Mouse (Mus musculus) erythroblast, embryonic 14.5 days (primary cell): ENCODE data around the gene Sorcs3. TPM values are rescaled to one million over a fixed set of nuclear protein-coding genes. Genes with fewer than 3 reads are reported as not detected.

ENCODE experiments used
- H3K27me3 ChIP-seq: 2 replicates; pipeline ENCODE4 v1.6.1; 2012; ENCODE audit warnings: inconsistent platforms; ENCODE audit not compliant: control insufficient read depth
- H3K36me3 ChIP-seq: 2 replicates; pipeline ENCODE4 v1.6.1; 2012; ENCODE audit warnings: mild to moderate bottlenecking, inconsistent platforms; ENCODE audit not compliant: control insufficient read depth
- H3K4me1 ChIP-seq: 2 replicates; pipeline ENCODE4 v1.6.1; 2012; ENCODE audit warnings: inconsistent platforms; ENCODE audit not compliant: control insufficient read depth
- H3K4me3 ChIP-seq: replicated peaks from 2 replicates; pipeline ENCODE3; 2012; ENCODE audit warnings: moderate library complexity, mild to moderate bottlenecking, inconsistent platforms
- H3K9me3 ChIP-seq: 2 replicates; pipeline ENCODE4 v1.6.1; 2012; ENCODE audit warnings: low read length, inconsistent platforms, mixed read lengths; ENCODE audit not compliant: control insufficient read depth
- GATA1 ChIP-seq: IDR thresholded peaks from 2 replicates; pipeline ENCODE4 v1.6.1; 2012; ENCODE audit warnings: low read length, inconsistent platforms, mixed read lengths
- TAL1 ChIP-seq: IDR thresholded peaks from 3 replicates; pipeline ENCODE4 v1.6.1; 2012; ENCODE audit warnings: low read length, inconsistent platforms, mixed read lengths
- polyA plus RNA-seq: library from polyadenylated mRNA; stranded (reverse); fragments of >175 nt; gene quantifications from 2 replicates; pipeline ENCODE4 v1.2.3, GENCODE M21; 2012

The Sorcs3 gene
- polyA plus RNA-seq, 1 experiment = not detected

GRCm38 (mm10) chr19:48206861-48207730, 1.3 kb downstream of the Sorcs3 start:
- Histone ChIP-seq H3K36me3 (no peaks in the 10 kb centered on the region), H3K4me1 (no peaks in the 10 kb centered on the region), H3K9me3 (peaks cover 11% of the 10 kb centered on the region), H3K4me3 (no peak overlapping the region), H3K27me3 (peaks cover 45% of the 10 kb centered on the region)
- no peak for TF ChIP-seq GATA1

GRCm38 (mm10) chr19:48207731-48208370, 2.0 kb downstream of the Sorcs3 start:
- Histone ChIP-seq H3K9me3 (peaks cover 19% of the 10 kb centered on the region), H3K4me1 (no peaks in the 10 kb centered on the region), H3K27me3 (peaks cover 45% of the 10 kb centered on the region), H3K4me3 (no peak overlapping the region), H3K36me3 (no peaks in the 10 kb centered on the region)
- TF ChIP-seq GATA1 (no peak), TAL1 (no peak)

GRCm38 (mm10) chr19:48215379-48215778, 9.6 kb downstream of the Sorcs3 start:
- H3K36me3 ChIP-seq = no peaks in the 10 kb centered on the region
- no peaks in the 10 kb centered on the region for H3K4me1 ChIP-seq
- H3K9me3 ChIP-seq = peaks cover 19% of the 10 kb centered on the region
- TF ChIP-seq GATA1 = no peak
- no peak for TF ChIP-seq TAL1
- H3K4me3 ChIP-seq = no peak overlapping the region
- no peaks in the 10 kb centered on the region for H3K27me3 ChIP-seq

- no peak overlapping the region for H3K4me3 ChIP-seq
- TF ChIP-seq GATA1 (no peak), TAL1 (no peak)
- H3K9me3 ChIP-seq = peaks cover 34% of the 10 kb centered on the region
- no peaks in the 10 kb centered on the region for H3K4me1 ChIP-seq
- no peaks in the 10 kb centered on the region for H3K36me3 ChIP-seq
- no peaks in the 10 kb centered on the region for H3K27me3 ChIP-seq
Measured at GRCm38 (mm10) chr19:48237786-48238372, 32.1 kb downstream of the Sorcs3 start.

- no peaks in the 10 kb centered on the region for H3K4me1 ChIP-seq
- H3K27me3 ChIP-seq = no peaks in the 10 kb centered on the region
- H3K4me3 ChIP-seq = no peak overlapping the region
- TF ChIP-seq GATA1 (no peak), TAL1 (no peak)
- no peaks in the 10 kb centered on the region for H3K36me3 ChIP-seq
- H3K9me3 ChIP-seq = peaks cover 33% of the 10 kb centered on the region
Measured at GRCm38 (mm10) chr19:48238391-48238790, 32.6 kb downstream of the Sorcs3 start.

- H3K4me3 ChIP-seq = no peak overlapping the region
Measured at GRCm38 (mm10) chr19:48240960-48241359, 35.1 kb downstream of the Sorcs3 start.

GRCm38 (mm10) chr19:48244036-48244435, 38.2 kb downstream of the Sorcs3 start:
- H3K4me1 ChIP-seq = no peaks in the 10 kb centered on the region
- no peaks in the 10 kb centered on the region for H3K27me3 ChIP-seq
- H3K36me3 ChIP-seq = no peaks in the 10 kb centered on the region
- no peak for TF ChIP-seq TAL1
- TF ChIP-seq GATA1 = no peak
- H3K4me3 ChIP-seq = no peak overlapping the region
- H3K9me3 ChIP-seq = peaks cover 4% of the 10 kb centered on the region

More at GRCm38 (mm10) chr19:48240960-48241359, 35.1 kb downstream of the Sorcs3 start:
- Histone ChIP-seq H3K27me3 (no peaks in the 10 kb centered on the region), H3K36me3 (no peaks in the 10 kb centered on the region), H3K4me1 (no peaks in the 10 kb centered on the region), H3K9me3 (peaks cover 25% of the 10 kb centered on the region)
- no peak for TF ChIP-seq GATA1
- no peak for TF ChIP-seq TAL1

- Histone ChIP-seq H3K4me3 (no peak overlapping the region), H3K36me3 (no peaks in the 10 kb centered on the region), H3K4me1 (no peaks in the 10 kb centered on the region), H3K27me3 (no peaks in the 10 kb centered on the region), H3K9me3 (peaks cover 45% of the 10 kb centered on the region)
- TF ChIP-seq TAL1 = no peak
- TF ChIP-seq GATA1 = no peak
Measured at GRCm38 (mm10) chr19:48259223-48259622, 53.4 kb downstream of the Sorcs3 start.

GRCm38 (mm10) chr19:48260671-48261070, 54.8 kb downstream of the Sorcs3 start:
- Histone ChIP-seq H3K4me1 (no peaks in the 10 kb centered on the region), H3K9me3 (peaks cover 38% of the 10 kb centered on the region), H3K4me3 (no peak overlapping the region), H3K36me3 (no peaks in the 10 kb centered on the region), H3K27me3 (no peaks in the 10 kb centered on the region)
- TF ChIP-seq GATA1 (no peak), TAL1 (no peak)
